Mouse (Mus musculus) MEL (cell line): ENCODE measurements at regions not wholly inside any gene's neighbourhood (a gene's known extent, or its start where the extent isn't known, plus 50 kb on each side); places are given as distances from the start of the nearest gene placed in this dataset.

ENCODE experiments used
- DNase-seq: peaks from one replicate; pipeline ENCODE4 v3.0.0; 2011; ENCODE audit warnings: low read depth, low spot score
- H3K27ac ChIP-seq: 2 replicates; pipeline ENCODE4 v1.5.1; 2012; ENCODE audit warnings: low read depth, mild to moderate bottlenecking, control low read depth, low read length, moderate library complexity; ENCODE audit not compliant: control insufficient read depth
- H3K27me3 ChIP-seq, 2 experiments: fragments of 150-350 bp in 1 of 2; sonication (generic) in 1 of 2; 2 replicates each; pipeline ENCODE4 v1.6.1; 2012; ENCODE audit warnings: low read length in 2 of 2, mild to moderate bottlenecking in 2 of 2, improper control_type of control experiment in 1 of 2, moderate library complexity in 1 of 2; ENCODE audit not compliant: insufficient read depth in 2 of 2, control insufficient read depth in 1 of 2
- H3K36me3 ChIP-seq, 2 experiments: 2 replicates each; pipeline ENCODE4 v1.6.1; 2012 to 2014; ENCODE audit warnings: low read length in 2 of 2, improper control_type of control experiment in 1 of 2, inconsistent platforms in 1 of 2, mild to moderate bottlenecking in 1 of 2; ENCODE audit not compliant: insufficient read depth in 2 of 2, control insufficient read depth in 1 of 2
- H3K4me1 ChIP-seq, 2 experiments: fragments of 150-350 bp in 1 of 2; sonication (generic) in 1 of 2; 2 replicates each; pipeline ENCODE4 v1.6.1; 2012; ENCODE audit warnings: low read length in 2 of 2, improper control_type of control experiment in 1 of 2, mild to moderate bottlenecking in 1 of 2; ENCODE audit not compliant: insufficient read depth in 2 of 2, control insufficient read depth in 1 of 2
- H3K4me3 ChIP-seq, 2 experiments: fragments of 150-350 bp in 1 of 2; sonication (generic) in 1 of 2; 2 replicates each; pipeline ENCODE4 v1.5.1; 2012; ENCODE audit warnings: low read depth in 2 of 2, low read length in 2 of 2, mild to moderate bottlenecking in 2 of 2, moderate library complexity in 2 of 2, control low read depth in 1 of 2, improper control_type of control experiment in 1 of 2; ENCODE audit not compliant: control insufficient read depth in 1 of 2, insufficient read depth in 1 of 2
- H3K79me2 ChIP-seq: 2 replicates; pipeline ENCODE4 v1.6.1; 2012; ENCODE audit warnings: mild to moderate bottlenecking, low read length, moderate library complexity; ENCODE audit not compliant: control insufficient read depth, poor library complexity, insufficient read depth
- H3K9ac ChIP-seq: 2 replicates; pipeline ENCODE4 v1.6.1; 2012; ENCODE audit warnings: low read depth, mild to moderate bottlenecking, control low read depth, low read length, moderate library complexity; ENCODE audit not compliant: control insufficient read depth, poor library complexity, severe bottlenecking
- H3K9me3 ChIP-seq: fragments of 150-350 bp; sonication (generic); replicated peaks from 2 replicates; pipeline ENCODE4 v1.6.1; 2012; ENCODE audit warnings: mild to moderate bottlenecking, low read length, improper control_type of control experiment, moderate library complexity; ENCODE audit not compliant: insufficient read depth
- BHLHE40 ChIP-seq: IDR thresholded peaks from 2 replicates; pipeline ENCODE4 v1.6.1; 2012; ENCODE audit warnings: low read depth, mild to moderate bottlenecking, inconsistent platforms, low read length, improper control_type of control experiment, borderline replicate concordance
- CHD2 ChIP-seq: IDR thresholded peaks from 2 replicates; pipeline ENCODE4 v1.6.1; 2011; ENCODE audit warnings: low read length, improper control_type of control experiment
- ELF1 ChIP-seq: IDR thresholded peaks from 2 replicates; pipeline ENCODE4 v1.6.1; 2014; ENCODE audit warnings: low read depth, mild to moderate bottlenecking, inconsistent platforms, low read length, improper control_type of control experiment, moderate library complexity
- EP300 ChIP-seq, 2 experiments: IDR thresholded peaks; 2 replicates each; pipeline ENCODE4 v1.6.1; 2011; ENCODE audit warnings: improper control_type of control experiment in 2 of 2, low read length in 2 of 2, low read depth in 1 of 2, mild to moderate bottlenecking in 1 of 2
- GATA1 ChIP-seq: IDR thresholded peaks from 2 replicates; pipeline ENCODE4 v1.6.1; 2011; ENCODE audit warnings: low read depth, low read length, improper control_type of control experiment
- HCFC1 ChIP-seq: IDR thresholded peaks from 2 replicates; pipeline ENCODE4 v1.6.1; 2012; ENCODE audit warnings: low read depth, mild to moderate bottlenecking, inconsistent platforms, low read length, improper control_type of control experiment, moderate library complexity
- MAFK ChIP-seq: IDR thresholded peaks from 2 replicates; pipeline ENCODE4 v1.6.1; 2011; ENCODE audit warnings: low read depth, mild to moderate bottlenecking, low read length, improper control_type of control experiment, borderline replicate concordance
- MAX ChIP-seq: IDR thresholded peaks from 2 replicates; pipeline ENCODE4 v1.6.1; 2011; ENCODE audit warnings: low read length, improper control_type of control experiment
- MEF2A ChIP-seq: IDR thresholded peaks from 2 replicates; pipeline ENCODE4 v1.6.1; 2014; ENCODE audit warnings: low read depth, mild to moderate bottlenecking, inconsistent platforms, low read length, improper control_type of control experiment; ENCODE audit not compliant: poor library complexity, insufficient replicate concordance, severe bottlenecking; ENCODE audit errors: extremely low read depth
- MYC ChIP-seq: IDR thresholded peaks from 2 replicates; pipeline ENCODE4 v1.6.1; 2011; ENCODE audit warnings: low read depth, mild to moderate bottlenecking, low read length, improper control_type of control experiment, moderate library complexity
- POLR2A ChIP-seq, 2 experiments: IDR thresholded peaks; 2 replicates each; pipeline ENCODE4 v1.6.1; 2011 to 2012; ENCODE audit warnings: low read length in 2 of 2, mild to moderate bottlenecking in 2 of 2, control low read depth in 1 of 2, improper control_type of control experiment in 1 of 2, low read depth in 1 of 2, moderate library complexity in 1 of 2; ENCODE audit not compliant: control insufficient read depth in 1 of 2, insufficient read depth in 1 of 2, poor library complexity in 1 of 2
- POLR2AphosphoS2 ChIP-seq: IDR thresholded peaks from 2 replicates; pipeline ENCODE4 v1.6.1; 2011; ENCODE audit warnings: low read length, improper control_type of control experiment
- POLR2AphosphoS5 ChIP-seq: IDR thresholded peaks from 2 replicates; pipeline ENCODE4 v1.6.1; 2012; ENCODE audit warnings: low read depth, borderline replicate concordance, mild to moderate bottlenecking, inconsistent platforms, low read length, moderate library complexity, mixed read lengths
- TAL1 ChIP-seq: IDR thresholded peaks from 2 replicates; pipeline ENCODE4 v1.6.1; 2012; ENCODE audit warnings: mild to moderate bottlenecking, inconsistent platforms, low read length, moderate library complexity, mixed read lengths
- TBP ChIP-seq: IDR thresholded peaks from 2 replicates; pipeline ENCODE4 v1.8.0; 2011; ENCODE audit warnings: low read depth, low read length, improper control_type of control experiment
- UBTF ChIP-seq: IDR thresholded peaks from 2 replicates; pipeline ENCODE4 v1.6.1; 2012; ENCODE audit warnings: low read depth, mild to moderate bottlenecking, inconsistent platforms, low read length, improper control_type of control experiment, moderate library complexity, borderline replicate concordance; ENCODE audit not compliant: insufficient read depth
- ZC3H11A ChIP-seq: IDR thresholded peaks from 2 replicates; pipeline ENCODE4 v1.6.1; 2012; ENCODE audit warnings: low read depth, mild to moderate bottlenecking, inconsistent platforms, low read length, improper control_type of control experiment
- ZNF384 ChIP-seq: IDR thresholded peaks from 2 replicates; pipeline ENCODE4 v1.6.1; 2012; ENCODE audit warnings: low read depth, mild to moderate bottlenecking, inconsistent platforms, low read length, improper control_type of control experiment

- Histone ChIP-seq H3K36me3 (no peaks in the 10 kb centered on the region), H3K9me3 (no peaks in the 10 kb centered on the region), H3K27me3 (no peaks in the 10 kb centered on the region), H3K9ac (no peak overlapping the region), H3K79me2 (no peaks in the 10 kb centered on the region), H3K27ac (no peak overlapping the region), H3K4me3 (no peak overlapping the region), H3K4me1 (no peaks in the 10 kb centered on the region)
- DNase-seq = no peak
- TF ChIP-seq MAFK = no peak
- TF ChIP-seq TBP = no peak
- TF ChIP-seq, all 39 proteins: peak for 0
Observed at GRCm38 (mm10) chrX:10877856-10878255, 163.0 kb downstream of the Mid1ip1 start.

- DNase-seq = no peak
- H3K27ac ChIP-seq = no peak overlapping the region
- no peaks in the 10 kb centered on the region for H3K4me1 ChIP-seq
- TF ChIP-seq MEF2A (no peak), TBP (no peak), ELF1 (no peak), HCFC1 (no peak), EP300 (IDR thresholded peaks at IDR 0.05; ENCODE audit: low read depth in 1 of 2, low read length in 2 of 2) (no peak), MAFK (no peak), TAL1 (no peak), POLR2AphosphoS5 (no peak), MYC (no peak), POLR2AphosphoS2 (no peak), POLR2A (IDR thresholded peaks at IDR 0.05; ENCODE audit: control insufficient read depth in 1 of 2, insufficient read depth in 1 of 2, low read depth in 1 of 2, low read length in 2 of 2, poor library complexity in 1 of 2) (no peak), UBTF (no peak), BHLHE40 (no peak), ZNF384 (no peak), MAX (no peak), ZC3H11A (no peak), CHD2 (no peak), GATA1 (no peak)
- TF ChIP-seq, all 39 proteins: peak for 0
- no peaks in the 10 kb centered on the region for H3K79me2 ChIP-seq
- H3K27me3 ChIP-seq = no peaks in the 10 kb centered on the region
- no peaks in the 10 kb centered on the region for H3K36me3 ChIP-seq
- no peak overlapping the region for H3K4me3 ChIP-seq
- H3K9ac ChIP-seq = no peak overlapping the region
- H3K9me3 ChIP-seq = no peaks in the 10 kb centered on the region
Observed at GRCm38 (mm10) chrX:10878922-10879321, 164.1 kb downstream of the Mid1ip1 start.
